Mouse (Mus musculus): ENCODE results near the gene Gadd45a.
A peak's percentile ranks its signal among the peaks of the same experiment; 100 is the strongest.

GRCm38 (mm10) chr6:67013949-67014678 lies 23.1 kb downstream of the Gadd45a start:
- TF ChIP-seq GATA1 (IDR thresholded peaks at IDR 0.05; ENCODE audit: low read length) (peak; percentile 26; the same call in 1 of the 2 replicates), TAL1 (IDR thresholded peaks at IDR 0.05; ENCODE audit: low read length) (no peak)
